Mouse (Mus musculus): ENCODE measurements around the gene Hectd1. TPM values are rescaled to one million over a fixed set of nuclear protein-coding genes. Genes with fewer than 3 reads are reported as not detected.
A peak's percentile ranks its signal among the peaks of the same experiment; 100 is the strongest.

Gene Hectd1
- 30.7 and 34.3 TPM in 2 replicates for polyA plus RNA-seq (2012; ENCODE audit: insufficient read depth, insufficient read length, missing spikeins)

- peaks cover 15% of the 10 kb centered on the region for H3K4me1 ChIP-seq (ENCODE audit: control insufficient read depth, insufficient read depth, low read length)
- H3K27ac ChIP-seq (ENCODE audit: insufficient read depth, low read depth, low read length): peak within 1 kb of the TSS; percentile 89
- peak within 1 kb of the TSS; percentile 98 for H3K4me3 ChIP-seq (ENCODE audit: insufficient read depth, low read length)
- TF ChIP-seq POLR2A (IDR thresholded peaks at IDR 0.05; ENCODE audit: borderline replicate concordance, low read depth, low read length): no peak
- TF ChIP-seq CTCF (IDR thresholded peaks at IDR 0.05; ENCODE audit: low read depth, low read length): 0 out of 2 replicates have a peak, but pooled peaks have one; percentile 5
Measured at GRCm38 (mm10) chr12:51829290-51830076, at the start of gene Hectd1. Gene Hectd1 (minus strand): TSS chr12:51829536.

GRCm38 (mm10) chr12:51871446-51872144 lies 42.3 kb upstream of the Hectd1 start:
- Histone ChIP-seq H3K4me1 (ENCODE audit: control insufficient read depth, insufficient read depth, low read length) (peaks cover 9% of the 10 kb centered on the region), H3K27ac (ENCODE audit: insufficient read depth, low read depth, low read length) (no peak overlapping the region), H3K4me3 (ENCODE audit: insufficient read depth, low read length) (no peak overlapping the region)
- TF ChIP-seq POLR2A (IDR thresholded peaks at IDR 0.05; ENCODE audit: borderline replicate concordance, low read depth, low read length) (no peak), CTCF (IDR thresholded peaks at IDR 0.05; ENCODE audit: low read depth, low read length) (no peak)

- TF ChIP-seq POLR2A (IDR thresholded peaks at IDR 0.05; ENCODE audit: borderline replicate concordance, low read depth, low read length) (no peak), CTCF (IDR thresholded peaks at IDR 0.05; ENCODE audit: low read depth, low read length) (no peak)
- Histone ChIP-seq H3K4me3 (ENCODE audit: insufficient read depth, low read length) (no peak overlapping the region), H3K4me1 (ENCODE audit: control insufficient read depth, insufficient read depth, low read length) (peaks cover 24% of the 10 kb centered on the region), H3K27ac (ENCODE audit: insufficient read depth, low read depth, low read length) (no peak overlapping the region)
Measured at GRCm38 (mm10) chr12:51869511-51869910, 40.2 kb upstream of the Hectd1 start.

GRCm38 (mm10) chr12:51867076-51867475 lies 37.7 kb upstream of the Hectd1 start:
- TF ChIP-seq POLR2A (IDR thresholded peaks at IDR 0.05; ENCODE audit: borderline replicate concordance, low read depth, low read length): no peak
- TF ChIP-seq CTCF (IDR thresholded peaks at IDR 0.05; ENCODE audit: low read depth, low read length): no peak
- Histone ChIP-seq H3K4me3 (ENCODE audit: insufficient read depth, low read length) (no peak overlapping the region), H3K4me1 (ENCODE audit: control insufficient read depth, insufficient read depth, low read length) (peaks cover 36% of the 10 kb centered on the region), H3K27ac (ENCODE audit: insufficient read depth, low read depth, low read length) (no peak overlapping the region)

- H3K4me3 ChIP-seq (ENCODE audit: insufficient read depth, low read length): peak overlapping the region; percentile 32
- peak overlapping the region; percentile 86 for H3K27ac ChIP-seq (ENCODE audit: insufficient read depth, low read depth, low read length)
- TF ChIP-seq POLR2A (IDR thresholded peaks at IDR 0.05; ENCODE audit: borderline replicate concordance, low read depth, low read length): no peak
- no peak for TF ChIP-seq CTCF (IDR thresholded peaks at IDR 0.05; ENCODE audit: low read depth, low read length)
- H3K4me1 ChIP-seq (ENCODE audit: control insufficient read depth, insufficient read depth, low read length): peaks cover 36% of the 10 kb centered on the region
Measured at GRCm38 (mm10) chr12:51866226-51866910, 37.0 kb upstream of the Hectd1 start.

- Histone ChIP-seq H3K4me3 (ENCODE audit: insufficient read depth, low read length) (peak overlapping the region; percentile 12), H3K4me1 (ENCODE audit: control insufficient read depth, insufficient read depth, low read length) (peaks cover 36% of the 10 kb centered on the region), H3K27ac (ENCODE audit: insufficient read depth, low read depth, low read length) (peak overlapping the region; percentile 86)
- no peak for TF ChIP-seq POLR2A (IDR thresholded peaks at IDR 0.05; ENCODE audit: borderline replicate concordance, low read depth, low read length)
Measured at GRCm38 (mm10) chr12:51865790-51866179, 36.4 kb upstream of the Hectd1 start.

GRCm38 (mm10) chr12:51865061-51865789 lies 35.9 kb upstream of the Hectd1 start:
- Histone ChIP-seq H3K27ac (ENCODE audit: insufficient read depth, low read depth, low read length) (peak overlapping the region; percentile 86), H3K4me3 (ENCODE audit: insufficient read depth, low read length) (peak overlapping the region; percentile 12), H3K4me1 (ENCODE audit: control insufficient read depth, insufficient read depth, low read length) (peaks cover 36% of the 10 kb centered on the region)
- TF ChIP-seq CTCF (IDR thresholded peaks at IDR 0.05; ENCODE audit: low read depth, low read length): no peak
- no peak for TF ChIP-seq POLR2A (IDR thresholded peaks at IDR 0.05; ENCODE audit: borderline replicate concordance, low read depth, low read length)

GRCm38 (mm10) chr12:51863116-51864002 lies 34.0 kb upstream of the Hectd1 start:
- Histone ChIP-seq H3K4me3 (ENCODE audit: insufficient read depth, low read length) (no peak overlapping the region), H3K4me1 (ENCODE audit: control insufficient read depth, insufficient read depth, low read length) (peaks cover 36% of the 10 kb centered on the region), H3K27ac (ENCODE audit: insufficient read depth, low read depth, low read length) (no peak overlapping the region)
- TF ChIP-seq POLR2A (IDR thresholded peaks at IDR 0.05; ENCODE audit: borderline replicate concordance, low read depth, low read length) (no peak), CTCF (IDR thresholded peaks at IDR 0.05; ENCODE audit: low read depth, low read length) (no peak)
